Mouse (Mus musculus): ENCODE measurements at regions not wholly inside any gene's neighbourhood (a gene's known extent, or its start where the extent isn't known, plus 50 kb on each side); places are given as distances from the start of the nearest gene placed in this dataset.
A peak's percentile ranks its signal among the peaks of the same experiment; 100 is the strongest.

DNA sequence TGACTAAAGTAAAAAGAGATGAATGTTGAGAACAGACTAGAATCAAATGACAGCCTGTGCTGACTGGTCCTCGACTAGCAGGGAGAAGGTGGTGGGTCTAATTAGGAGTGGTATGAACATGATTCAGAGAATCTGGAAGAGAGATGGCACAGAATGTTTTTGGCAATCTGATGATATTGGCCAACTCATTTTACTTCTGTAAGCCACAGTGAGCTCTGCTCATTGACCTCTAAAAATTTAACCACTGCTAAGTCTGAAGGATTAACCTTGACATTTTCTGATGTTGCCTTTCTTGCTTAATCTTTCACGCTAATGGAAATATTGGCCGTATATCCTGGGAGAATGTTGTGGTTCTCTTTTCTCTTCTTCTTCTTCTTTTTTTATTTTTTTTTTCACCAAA, 1041.6 kb upstream of the Got2 start:
- DNase-seq (ENCODE audit: low spot score in 2 of 2), result no peak

DNA sequence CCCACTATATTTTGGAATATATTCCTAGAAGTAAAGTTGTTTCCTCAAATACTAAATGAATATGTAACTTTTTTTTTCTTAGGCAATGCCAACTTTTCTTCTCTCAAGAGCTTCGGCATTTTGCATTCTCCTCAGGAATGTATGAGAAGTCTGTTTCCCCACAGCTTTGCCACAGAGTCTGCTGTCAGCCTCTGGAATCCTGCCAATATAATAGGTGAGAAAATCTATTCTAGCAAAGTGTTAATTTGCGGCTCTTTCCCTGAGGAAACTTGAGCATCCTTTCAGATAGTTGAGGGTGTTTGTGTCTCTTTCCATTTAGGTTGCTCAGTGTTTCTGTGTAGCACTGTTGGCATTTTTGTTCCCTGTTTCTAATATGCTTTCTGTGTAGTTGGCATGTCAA, 992.6 kb upstream of the Got2 start:
- DNase-seq (ENCODE audit: low spot score in 2 of 2), result no peak

DNA sequence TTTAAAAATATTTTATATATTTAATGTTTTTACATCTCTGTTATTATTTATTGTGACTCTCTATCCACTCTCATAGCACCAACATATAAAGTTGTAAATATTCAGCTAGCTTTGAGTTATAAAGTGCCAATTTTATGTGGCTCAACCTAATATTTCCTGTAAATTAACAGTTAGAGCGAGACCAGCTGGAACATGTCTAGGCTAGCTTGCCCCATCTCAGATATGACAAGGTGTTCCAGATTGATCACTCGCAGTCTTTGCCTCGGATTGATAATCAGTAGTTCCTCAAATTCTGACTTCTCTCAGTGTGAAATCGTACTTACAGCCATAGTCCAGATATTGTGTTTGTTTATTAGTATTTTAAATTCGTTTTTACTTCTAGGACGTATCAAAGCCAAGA, 990.4 kb upstream of the Got2 start:
- no peak for DNase-seq (ENCODE audit: low spot score in 2 of 2)

DNA sequence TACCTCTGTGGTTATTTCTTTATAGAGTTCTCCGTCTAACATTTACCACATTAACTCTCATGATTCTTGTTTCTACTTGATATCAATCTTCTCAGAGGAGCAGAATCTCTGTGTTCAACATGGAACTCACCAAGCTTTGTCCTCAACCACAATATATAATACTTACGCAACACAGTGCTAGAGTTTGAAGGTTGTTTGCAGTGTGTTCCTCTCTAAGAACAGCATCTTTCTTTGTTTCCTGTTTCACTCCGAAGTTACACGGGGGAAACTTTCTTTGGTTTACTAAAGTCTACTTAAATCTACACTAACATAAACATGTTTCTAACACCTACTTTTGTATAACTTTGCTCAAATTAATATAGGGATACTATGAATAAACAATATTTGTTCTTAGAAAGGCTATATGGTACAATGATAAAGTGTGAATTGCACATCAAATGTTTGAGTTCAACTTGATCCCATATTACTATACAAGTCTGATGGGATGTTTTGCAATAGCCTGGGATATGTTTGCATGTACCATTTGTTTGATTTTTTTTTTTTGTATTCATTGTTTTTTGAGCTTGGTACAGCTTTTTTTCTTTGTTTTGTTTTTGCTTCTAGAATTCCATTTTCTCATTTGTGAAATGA, 985.2 kb upstream of the Got2 start:
- DNase-seq (ENCODE audit: low spot score in 2 of 2), result no peak

DNA sequence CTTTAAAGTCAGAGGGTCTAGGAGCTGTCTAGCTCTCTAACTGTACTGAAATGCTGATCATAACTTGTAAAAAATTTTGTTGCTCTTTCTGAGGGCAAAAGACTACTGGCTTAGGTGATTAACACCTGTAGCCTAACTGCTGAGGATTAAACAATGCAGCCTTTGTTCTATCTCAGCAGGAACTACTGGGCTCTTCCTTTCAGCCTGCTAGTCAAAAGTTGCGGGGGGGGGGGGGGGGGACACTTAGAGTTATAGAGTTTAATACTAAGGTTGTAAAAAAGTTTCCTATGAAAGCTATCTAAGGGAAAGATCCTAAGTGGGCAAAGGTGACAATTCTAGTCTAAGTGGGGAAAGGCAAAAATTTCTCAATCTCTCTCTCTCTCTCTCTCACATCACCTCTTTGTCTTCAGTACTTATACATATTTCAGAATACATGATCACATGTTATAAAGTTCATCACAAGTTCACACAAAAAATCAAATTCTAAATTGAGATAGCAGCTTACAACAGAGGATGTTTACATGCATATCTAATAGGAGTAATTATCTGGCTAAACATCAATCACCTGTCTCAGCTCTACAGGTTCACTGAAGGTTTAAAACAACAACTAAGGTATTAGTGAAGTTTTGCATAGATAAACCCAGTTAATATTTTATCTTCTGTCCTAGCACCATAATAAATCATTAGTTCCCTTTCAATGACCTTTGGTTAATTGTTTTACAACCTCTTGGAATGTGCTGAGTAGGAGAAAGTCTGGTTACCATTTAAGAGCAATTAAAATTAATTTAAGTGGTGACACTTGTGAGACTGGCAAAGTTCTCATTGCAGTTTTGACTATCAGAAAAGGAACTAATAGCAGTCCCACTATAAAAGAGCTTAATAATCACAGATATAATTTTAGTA, 980.1 kb upstream of the Got2 start:
- DNase-seq (ENCODE audit: low spot score in 2 of 2), result no peak

DNA sequence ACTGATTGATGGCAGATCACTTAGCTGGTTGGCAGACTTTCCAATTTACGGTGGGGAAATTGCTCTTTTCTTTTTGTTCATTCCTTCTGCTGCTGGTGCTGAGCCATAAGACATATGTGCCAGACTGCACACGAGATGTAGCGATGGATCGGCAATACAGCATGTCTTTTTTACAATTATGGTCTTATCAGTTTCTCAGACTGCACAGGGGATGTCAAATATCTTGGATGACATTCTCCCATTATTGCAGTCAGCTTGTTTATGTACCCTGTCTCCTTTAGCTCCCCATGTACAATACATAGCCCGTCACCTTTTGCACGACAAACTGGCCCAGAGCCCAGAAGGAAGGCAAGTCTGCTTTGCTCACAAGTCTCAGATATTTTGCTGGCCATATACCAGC, 976.3 kb upstream of the Got2 start:
- peak in 1 of 2 experiments; percentile 7 for DNase-seq (ENCODE audit: low spot score in 2 of 2)

DNA sequence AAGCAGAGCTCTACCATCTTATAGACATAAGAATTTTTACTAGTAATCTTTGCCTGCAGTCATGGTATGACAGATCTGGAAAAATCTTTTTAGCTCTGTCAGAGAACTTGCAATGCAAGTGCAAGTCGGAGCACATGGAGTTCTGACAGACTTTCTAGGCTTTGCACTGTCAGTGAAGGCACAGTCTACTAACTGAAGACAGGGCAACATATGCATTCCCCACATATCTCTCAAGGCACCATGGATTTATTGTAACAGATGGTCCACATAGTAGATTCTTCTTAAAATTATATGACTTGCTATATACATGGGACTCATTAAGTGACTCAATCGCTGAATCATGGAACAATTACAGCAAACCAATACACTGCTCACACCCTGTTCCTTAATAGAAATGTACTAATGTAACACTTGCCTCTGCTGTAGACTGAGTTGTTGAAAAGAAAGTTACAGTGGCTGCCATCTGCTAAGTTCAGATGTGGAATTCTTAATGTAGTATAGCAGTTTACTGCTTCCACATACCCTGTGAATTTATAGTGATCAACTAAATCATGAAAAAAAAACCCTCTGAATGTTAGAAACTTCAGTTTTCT, 972.6 kb upstream of the Got2 start:
- DNase-seq (ENCODE audit: low spot score in 2 of 2), result no peak

DNA sequence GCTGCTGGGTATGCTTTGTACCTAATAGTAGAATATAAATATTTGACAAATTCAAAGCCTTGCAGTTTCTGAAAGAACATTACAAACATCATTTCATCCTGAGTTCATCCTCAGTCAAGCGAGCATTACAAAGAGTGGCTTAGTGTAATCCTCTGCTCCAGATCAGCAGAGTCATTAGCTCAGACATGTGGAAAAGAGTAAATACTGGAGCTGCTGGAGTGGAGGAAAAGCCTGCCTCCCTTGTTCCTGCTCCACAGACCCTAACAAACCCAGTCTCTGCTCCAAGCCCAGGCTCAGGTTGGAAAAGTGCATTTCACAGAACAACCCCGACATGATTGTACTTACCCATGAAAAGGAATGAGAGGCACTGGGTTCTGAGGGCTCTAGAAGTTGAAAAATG, 955.2 kb upstream of the Got2 start:
- DNase-seq (ENCODE audit: low spot score in 2 of 2), result no peak

DNA sequence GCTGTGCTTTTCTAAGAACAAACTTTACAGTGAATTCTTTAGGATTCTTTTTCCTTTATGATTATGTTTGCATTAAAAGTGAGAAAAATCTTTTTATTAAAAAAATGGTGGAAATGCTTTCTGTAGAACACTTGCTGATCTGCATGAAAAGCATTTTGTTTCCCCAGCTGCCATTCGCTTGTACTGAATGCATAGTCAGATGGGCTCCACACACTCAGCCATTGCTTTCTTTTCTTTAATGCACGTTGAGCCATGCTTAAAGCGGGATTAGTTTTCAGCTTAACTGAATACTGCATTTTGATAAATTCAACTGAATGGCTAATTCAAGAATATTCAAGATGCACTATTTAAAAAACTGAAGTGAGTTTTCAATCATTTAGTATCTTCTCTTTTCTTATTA, 947.2 kb upstream of the Got2 start:
- no peak for DNase-seq (ENCODE audit: low spot score in 2 of 2)

DNA sequence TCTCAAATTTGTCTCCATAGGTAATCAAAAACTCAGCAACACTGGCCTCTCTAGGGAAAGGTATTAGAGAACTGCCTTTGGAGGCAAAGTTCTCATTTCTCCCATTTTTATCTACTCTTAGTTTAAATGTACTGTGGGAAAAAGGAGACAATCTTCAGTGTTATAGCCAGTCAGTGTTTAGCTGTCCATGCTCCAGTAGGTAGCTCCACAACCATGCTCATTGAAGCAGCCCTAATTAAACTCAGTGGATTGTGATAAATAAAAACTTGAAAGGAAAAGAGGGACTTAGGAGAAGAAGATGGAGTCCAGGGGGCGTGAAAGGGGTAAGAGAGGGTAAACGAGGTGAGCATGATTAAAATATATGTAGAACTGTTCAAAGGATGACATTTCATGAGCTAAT, 946.3 kb upstream of the Got2 start:
- no peak for DNase-seq (ENCODE audit: low spot score in 2 of 2)

DNA sequence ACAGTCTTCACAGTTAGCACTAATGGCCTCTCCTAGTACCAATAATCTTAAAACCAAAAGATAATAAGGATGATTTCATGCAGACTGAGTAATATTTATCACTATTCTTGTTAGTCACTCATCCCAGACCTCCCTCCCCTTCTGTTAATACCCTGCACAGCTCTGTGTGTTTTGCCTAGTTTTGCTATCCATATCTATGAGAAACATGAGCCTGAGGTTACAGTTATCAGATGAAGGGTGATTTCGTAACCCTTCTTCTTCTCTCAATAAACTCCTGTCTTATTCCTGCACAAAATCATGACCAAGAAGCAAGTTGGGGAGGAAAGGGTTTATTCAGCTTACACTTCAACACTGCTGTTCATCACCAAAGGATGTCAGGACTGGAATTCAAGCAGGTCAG, 940.9 kb upstream of the Got2 start:
- no peak for DNase-seq (ENCODE audit: low spot score in 2 of 2)

DNA sequence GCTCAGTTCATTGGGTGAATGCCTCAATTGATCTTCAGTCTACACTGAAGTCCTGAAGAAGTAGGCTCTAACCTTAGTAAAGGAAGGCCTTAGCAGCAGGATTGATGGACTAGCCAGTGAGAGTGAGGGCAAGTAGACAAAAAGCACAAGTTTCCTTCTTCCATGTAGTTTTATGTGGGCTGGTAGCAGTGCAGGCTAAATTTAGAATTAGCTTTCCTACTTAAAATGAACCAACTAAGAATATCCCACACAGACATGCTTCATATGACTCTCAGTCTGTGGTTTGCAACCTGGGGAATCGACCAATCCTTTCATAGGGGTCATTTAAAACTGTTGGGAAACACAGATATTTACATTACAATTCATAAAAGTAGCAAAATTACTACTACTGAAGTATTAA, 922.2 kb upstream of the Got2 start:
- no peak for DNase-seq (ENCODE audit: low spot score in 2 of 2)

All from cerebellum, postnatal 4 days (tissue).